Mouse (Mus musculus): ENCODE results near the gene Fgfr1op.

The Fgfr1op gene

GRCm38 (mm10) chr17:8229607-8230006 lies 64.3 kb downstream of the Fgfr1op start:
- no peak for DNase-seq

- DNase-seq, result peak; percentile 48 to 65
Measured at GRCm38 (mm10) chr17:8232089-8232488, 66.8 kb downstream of the Fgfr1op start.

GRCm38 (mm10) chr17:8233618-8234214 lies 68.4 kb downstream of the Fgfr1op start:
- DNase-seq, result no peak

- DNase-seq, result no peak
Measured at GRCm38 (mm10) chr17:8234537-8234936, 69.2 kb downstream of the Fgfr1op start.

- no peak for DNase-seq
Measured at GRCm38 (mm10) chr17:8235743-8236142, 70.4 kb downstream of the Fgfr1op start, which contains the start of gene Ccr6. Gene Ccr6, plus strand, starts transcription at chr17:8236043.

- DNase-seq, result no peak
Measured at GRCm38 (mm10) chr17:8238012-8238710, 72.9 kb downstream of the Fgfr1op start.

- no peak for DNase-seq
Measured at GRCm38 (mm10) chr17:8239561-8239960, 74.3 kb downstream of the Fgfr1op start.

- DNase-seq, result no peak
Measured at GRCm38 (mm10) chr17:8240517-8240916, 75.2 kb downstream of the Fgfr1op start.

- no peak for DNase-seq
Measured at GRCm38 (mm10) chr17:8241645-8242044, 76.3 kb downstream of the Fgfr1op start.

GRCm38 (mm10) chr17:8242186-8242585 lies 76.9 kb downstream of the Fgfr1op start:
- no peak for DNase-seq

GRCm38 (mm10) chr17:8244124-8244523 lies 78.8 kb downstream of the Fgfr1op start:
- DNase-seq, result no peak

- no peak for DNase-seq
Measured at GRCm38 (mm10) chr17:8246102-8246754, 80.9 kb downstream of the Fgfr1op start.
